In the genomic region with DNA sequence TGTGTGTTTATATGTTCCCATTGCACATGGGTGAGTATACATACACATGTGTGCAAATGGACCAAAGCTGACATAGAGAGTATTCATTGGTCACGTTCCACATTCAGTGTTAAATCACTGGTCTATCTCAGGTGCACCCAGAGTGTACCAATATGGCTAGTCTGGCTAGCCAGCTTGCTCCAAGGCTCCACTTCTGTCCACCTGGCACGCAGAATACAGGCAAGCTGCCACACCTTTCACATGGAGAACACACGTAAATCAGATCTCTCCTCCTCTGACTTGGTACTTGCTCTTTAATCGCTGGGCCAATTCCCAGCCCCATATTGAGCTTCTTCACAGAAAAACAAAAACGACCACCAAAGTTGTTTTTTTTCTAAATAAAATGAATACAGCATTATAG, we compare ENCODE assay signal across 12 mouse cellular contexts.
"Had no signal": no experiment of that assay in that cellular context is flagged by ENCODE, and none has a peak within 500 bp of the region (broad histone marks: within the 10 kb centered on the region; RNA-seq: fewer than 3 reads in every experiment).

No protein-coding gene starts in this region.

- H3K27me3 ChIP-seq: limb, embryonic 15.5 days; liver, embryonic 12.5 days; lung, embryonic 15.5 days; neural tube, embryonic 15.5 days had no signal

- DNase-seq: kidney, postnatal 36 days; lung, postnatal 14 days; midbrain, embryonic 14.5 days; right cerebral cortex, adult 18-20 months; right cerebral cortex, postnatal 25 days; thymus, postnatal 36 days had no signal

- H3K4me1 ChIP-seq: limb, embryonic 15.5 days; liver, embryonic 12.5 days; lung, embryonic 15.5 days; neural tube, embryonic 15.5 days had no signal

- H3K4me2 ChIP-seq: limb, embryonic 15.5 days; liver, embryonic 12.5 days; lung, embryonic 15.5 days; neural tube, embryonic 15.5 days had no signal

- H3K27ac ChIP-seq: kidney, postnatal 0 days; limb, embryonic 15.5 days; liver, embryonic 12.5 days; lung, embryonic 15.5 days; neural tube, embryonic 15.5 days had no signal

- H3K36me3 ChIP-seq: limb, embryonic 15.5 days; liver, embryonic 12.5 days; lung, embryonic 15.5 days; neural tube, embryonic 15.5 days had no signal

- ATAC-seq: liver, embryonic 12.5 days had no signal

- H3K4me3 ChIP-seq: limb, embryonic 15.5 days; liver, embryonic 12.5 days; lung, embryonic 15.5 days; myocyte; neural tube, embryonic 15.5 days had no signal

- H3K9me3 ChIP-seq: limb, embryonic 15.5 days; liver, embryonic 12.5 days; lung, embryonic 15.5 days; neural tube, embryonic 15.5 days had no signal

- H3K9ac ChIP-seq: limb, embryonic 15.5 days; liver, embryonic 12.5 days; lung, embryonic 15.5 days; neural tube, embryonic 15.5 days had no signal
